Mouse (Mus musculus) monocyte, adult 2 months (primary cell): ENCODE results near the gene ccdc198.

Source experiments
- DNase-seq, 2 experiments: peaks; one replicate each; pipeline ENCODE4 v3.0.0; 2022; ENCODE audit warnings: low spot score in 2 of 2, low read depth in 1 of 2

ccdc198 gene

DNA sequence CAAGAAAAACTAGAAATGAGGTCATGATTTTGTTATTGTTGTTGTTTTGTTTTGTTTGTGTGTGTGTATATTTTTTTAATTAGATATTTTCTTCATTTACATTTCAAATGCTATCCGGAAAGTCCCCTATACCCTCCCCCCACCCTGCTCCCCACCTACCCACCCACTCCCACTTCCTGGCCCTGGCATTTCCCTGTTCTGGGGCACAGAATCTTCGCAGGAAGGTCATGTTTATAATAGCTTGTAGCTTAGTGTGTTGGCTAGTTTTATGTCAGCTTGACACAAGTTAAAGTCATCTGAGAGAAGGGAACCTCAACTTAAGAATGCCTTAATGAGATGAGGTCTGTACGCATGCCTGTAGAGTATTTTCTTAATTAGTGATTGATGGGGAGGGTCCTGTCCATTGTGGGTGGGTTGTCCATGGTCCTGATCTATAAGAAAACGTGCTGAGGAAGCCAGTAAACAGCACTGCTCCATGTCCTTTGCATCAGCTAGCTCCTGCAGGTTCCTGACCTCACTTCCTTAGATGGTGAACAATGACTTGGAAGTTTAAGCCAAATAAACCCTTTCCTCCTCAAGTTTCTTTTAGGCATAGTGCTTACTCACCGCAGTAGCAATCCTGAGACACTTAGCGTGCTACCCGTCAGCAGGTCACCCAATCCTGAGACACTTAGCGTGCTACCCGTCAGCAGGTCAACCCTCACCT lies 44.0 kb downstream of the ccdc198 start:
- no peak for DNase-seq

DNA sequence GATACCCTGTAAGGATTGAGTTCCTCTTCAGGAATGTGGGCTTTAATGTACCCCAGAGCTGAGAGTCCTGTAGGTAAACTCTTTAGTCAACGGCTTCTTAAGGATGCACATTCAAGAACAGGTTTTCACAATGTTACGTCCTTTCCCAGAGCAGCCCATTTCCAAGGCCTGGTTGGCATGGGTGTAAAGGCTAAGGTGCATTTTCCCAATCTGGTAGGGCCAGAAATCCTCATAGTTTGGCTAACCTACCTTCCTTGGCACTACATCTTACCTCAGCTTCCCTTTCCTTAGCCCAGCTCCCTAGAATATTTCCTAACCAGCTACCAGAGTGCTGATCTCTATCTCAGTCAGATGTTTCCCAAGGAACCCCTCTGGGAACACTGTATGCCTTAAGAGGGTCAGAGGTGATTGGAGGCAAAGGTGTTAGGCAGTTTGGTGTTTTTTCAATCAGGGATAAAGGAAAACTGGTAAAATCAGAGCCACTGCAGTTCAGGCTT lies 48.2 kb downstream of the ccdc198 start:
- DNase-seq, result no peak

GRCm38 (mm10) chr14:49186270-49186669 lies 59.0 kb downstream of the ccdc198 start:
- no peak for DNase-seq

DNA sequence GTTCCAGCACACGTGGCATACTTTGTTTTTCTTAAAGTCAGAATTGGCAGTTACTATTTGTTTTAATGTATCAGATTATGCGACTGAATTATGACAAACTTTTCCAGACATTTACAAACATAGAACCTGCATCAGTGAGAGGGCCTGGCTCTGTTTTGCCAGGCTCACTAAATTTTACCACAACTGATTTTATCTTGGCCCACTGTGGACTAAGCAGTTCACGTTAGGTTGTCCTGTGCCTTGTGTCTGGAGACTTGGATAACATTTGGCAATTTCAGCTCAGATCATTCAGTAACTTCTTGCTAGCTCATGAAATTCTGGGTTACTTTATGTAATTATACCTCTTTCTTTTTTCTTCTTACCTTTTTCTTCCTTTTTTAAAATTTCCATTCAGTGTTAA lies 65.5 kb downstream of the ccdc198 start:
- DNase-seq, result no peak

- no peak for DNase-seq
These were observed 71.8 kb downstream of the ccdc198 start for GRCm38 (mm10) chr14:49173290-49174135.

DNA sequence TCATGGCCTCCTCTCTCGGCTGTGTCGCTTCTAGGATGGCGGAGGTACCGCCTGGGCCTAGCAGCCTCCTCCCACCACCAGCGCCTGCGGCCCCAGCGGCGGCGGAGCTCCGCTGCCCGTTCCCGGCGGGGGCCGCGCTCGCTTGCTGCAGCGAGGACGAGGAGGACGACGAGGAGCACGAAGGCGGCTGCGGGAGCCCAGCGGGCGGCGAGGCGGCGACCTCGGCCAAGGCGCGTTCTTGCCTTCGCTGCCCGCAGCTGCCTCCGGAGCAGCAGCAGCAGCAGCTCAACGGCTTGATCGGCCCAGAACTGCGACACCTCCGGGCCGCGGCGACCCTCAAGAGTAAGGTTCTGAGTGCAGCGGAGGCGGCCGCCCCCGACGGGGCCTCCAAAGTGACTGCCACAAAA lies 72.7 kb downstream of the ccdc198 start:
- DNase-seq, result peak in 1 of 2 experiments; percentile 16

- DNase-seq, result peak; percentile 88 to 89
These were observed 73.2 kb downstream of the ccdc198 start, which contains the start of gene Naa30 for GRCm38 (mm10) chr14:49171867-49172581. TSS of gene Naa30 (plus strand) at chr14:49172226.

DNA sequence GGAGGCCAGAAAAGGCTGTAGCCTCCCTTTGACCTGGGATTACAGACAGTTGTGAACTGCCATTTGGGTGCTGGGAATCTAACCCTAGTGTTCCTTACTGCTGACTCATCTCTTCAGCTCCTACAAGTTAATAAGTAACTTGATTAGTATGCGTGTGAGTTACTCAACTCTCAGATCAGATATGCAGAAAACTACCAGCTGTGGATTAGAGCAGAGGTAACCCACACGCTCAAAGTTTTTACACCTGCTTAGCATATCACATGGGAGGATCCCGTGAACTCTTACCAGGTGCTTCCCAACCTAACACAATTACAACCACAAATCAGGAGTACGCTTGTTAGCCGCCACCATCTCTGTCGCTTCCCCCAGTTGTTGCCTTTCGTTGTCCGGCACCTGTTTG lies 74.0 kb downstream of the ccdc198 start:
- no peak for DNase-seq
